Mouse (Mus musculus) lung, embryonic 15.5 days (tissue): ENCODE data around the gene Mfsd6l. TPM values are rescaled to one million over a fixed set of nuclear protein-coding genes. Genes with fewer than 3 reads are reported as not detected.

Source experiments
- polyA plus RNA-seq: library from polyadenylated mRNA; unstranded; fragments of >200 nt; fragmentation: Nextera tagmentation; extraction: Ambion mirVana; gene quantifications from 2 replicates; pipeline ENCODE4 v1.2.1, GENCODE M21; 2015

The Mfsd6l gene
- polyA plus RNA-seq, 1 experiment from 2014 or later = 3.1 TPM

Other genes starting within 250 kb of the Mfsd6l start
- gene Ntn1, start 155.4 kb upstream of the Mfsd6l start, polyA plus RNA-seq = 4.0 and 4.8 TPM in 2 replicates
- gene Pik3r5, start 124.1 kb upstream of the Mfsd6l start, polyA plus RNA-seq = 0.18 and 0.71 TPM in 2 replicates
- gene Pik3r6, start 53.2 kb upstream of the Mfsd6l start, polyA plus RNA-seq = 6.3 and 7.3 TPM in 2 replicates
- 0.66 and 0.94 TPM in 2 replicates for gene Ccdc42, start 30.8 kb downstream of the Mfsd6l start, polyA plus RNA-seq
- 130 and 136 TPM in 2 replicates for gene Myh10, start 135.4 kb downstream of the Mfsd6l start, polyA plus RNA-seq